Mouse (Mus musculus): ENCODE data around the gene Ms4a8a.

Gene Ms4a8a

DNA sequence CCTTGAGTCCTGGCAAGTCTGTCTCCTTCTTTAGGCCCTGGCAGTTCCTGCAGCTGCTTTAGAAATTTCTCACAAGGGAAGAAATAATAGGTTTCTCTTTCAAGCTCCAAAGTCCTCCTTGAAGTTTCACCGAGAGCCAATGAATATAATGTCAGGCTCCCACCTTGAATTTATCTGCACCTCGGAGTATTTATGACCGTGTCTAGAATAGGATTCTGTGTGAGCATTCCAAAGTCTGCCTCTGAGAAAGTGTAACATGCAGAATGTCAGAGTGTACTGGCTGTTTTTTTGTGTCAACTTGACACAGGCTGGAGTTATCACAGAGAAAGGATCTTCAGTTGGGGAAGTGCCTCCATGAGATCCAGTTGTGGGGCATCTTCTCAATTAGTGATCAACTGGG lies 63.0 kb downstream of the Ms4a8a start, which contains the start of gene Ms4a18:
Ms4a18 (minus strand) TSS at position 141 of the 400 bp plus-strand sequence.
- no peak for DNase-seq (ENCODE audit: low spot score in 2 of 2)
